Mouse (Mus musculus) midbrain, embryonic 14.5 days (tissue): ENCODE results near the gene Celsr3. TPM values are rescaled to one million over a fixed set of nuclear protein-coding genes. Genes with fewer than 3 reads are reported as not detected.
A peak's percentile ranks its signal among the peaks of the same experiment; 100 is the strongest.

Source experiments
- ATAC-seq: fragments of 200-750 bp; cut with Nextera tagmentation; 2 replicates; pipeline ENCODE4 v1.8.0; 2017; ENCODE audit warnings: moderate number of reproducible peaks, moderate library complexity; ENCODE audit not compliant: low FRiP score, low TSS enrichment
- DNase-seq: peaks from one replicate; pipeline ENCODE4 v3.0.0-alpha.2; 2015
- H3K27ac ChIP-seq: fragments of 300-500 bp; sonication (generic); replicated peaks from 2 replicates; pipeline ENCODE4 v1.5.1; 2014; ENCODE audit warnings: mild to moderate bottlenecking, low read depth, low read length, moderate library complexity
- H3K27me3 ChIP-seq: fragments of 300-500 bp; sonication (generic); 2 replicates; pipeline ENCODE4 v1.6.1; 2014; ENCODE audit warnings: low read length, control low read depth, mixed read lengths; ENCODE audit not compliant: control insufficient read depth, insufficient read depth
- H3K36me3 ChIP-seq: fragments of 300-500 bp; sonication (generic); 2 replicates; pipeline ENCODE4 v1.6.1; 2014; ENCODE audit warnings: low read length, control low read depth; ENCODE audit not compliant: control insufficient read depth, insufficient read depth
- H3K4me1 ChIP-seq: fragments of 300-500 bp; sonication (generic); 2 replicates; pipeline ENCODE4 v1.6.1; 2014; ENCODE audit warnings: mild to moderate bottlenecking, antibody characterized with exemption, low read length, control low read depth; ENCODE audit not compliant: control insufficient read depth, insufficient read depth
- H3K4me2 ChIP-seq: fragments of 300-500 bp; sonication (generic); 2 replicates; pipeline ENCODE4 v1.6.1; 2014; ENCODE audit warnings: mild to moderate bottlenecking, low read length, moderate library complexity
- H3K4me3 ChIP-seq: fragments of 300-500 bp; sonication (generic); replicated peaks from 2 replicates; pipeline ENCODE4 v1.5.1; 2014; ENCODE audit warnings: low read depth, low read length
- H3K9ac ChIP-seq: fragments of 300-500 bp; sonication (generic); replicated peaks from 2 replicates; pipeline ENCODE4 v1.6.1; 2014; ENCODE audit warnings: mild to moderate bottlenecking, low read length, moderate library complexity
- H3K9me3 ChIP-seq: fragments of 300-500 bp; sonication (generic); 2 replicates; pipeline ENCODE4 v1.6.1; 2016; ENCODE audit warnings: low read length, control low read depth, mixed read lengths; ENCODE audit not compliant: control insufficient read depth
- WGBS: fragments of 180-500 bp; shearing (Covaris S2); extraction: QIAGEN DNeasy Blood & Tissue Kit; methylation state at CpG from one replicate; pipeline ENCODE4 v1.1.7; 2014; 5-methylcytosine and 5-hydroxymethylcytosine counted together
- polyA plus RNA-seq: library from polyadenylated mRNA; unstranded; fragments of >200 nt; fragmentation: Nextera tagmentation; extraction: Ambion mirVana; gene quantifications from 2 replicates; pipeline ENCODE4 v1.2.1, GENCODE M21; 2014

The Celsr3 gene
- polyA plus RNA-seq, 1 experiment from 2014 or later: 19.5 TPM

DNA sequence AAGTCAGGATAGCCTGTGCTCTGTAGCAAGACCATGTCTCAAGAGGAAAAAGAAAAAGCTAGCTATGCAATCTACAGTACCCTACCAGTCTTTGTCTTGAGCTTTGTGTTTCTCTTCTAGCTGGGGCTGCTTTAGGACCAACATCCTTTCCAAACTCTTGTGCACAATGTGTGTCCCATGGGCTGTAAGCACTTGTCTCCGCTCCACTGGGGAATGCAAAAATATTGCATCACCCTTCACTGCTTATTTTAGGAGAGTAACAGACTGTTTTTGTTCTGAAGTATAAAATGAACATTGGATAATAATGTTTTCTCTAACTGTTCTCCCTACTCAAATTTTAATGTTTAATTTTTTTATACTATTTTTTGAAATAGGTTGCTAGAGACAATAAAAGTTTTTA lies 39.6 kb upstream of the Celsr3 start:
- Histone ChIP-seq H3K9me3 (no peaks in the 10 kb centered on the region), H3K27me3 (no peaks in the 10 kb centered on the region), H3K4me3 (peak overlapping the region; percentile 71), H3K9ac (peak overlapping the region; percentile 98; the same call in 1 of the 2 replicates), H3K36me3 (peaks cover 6% of the 10 kb centered on the region; the same call in 1 of the 2 replicates), H3K27ac (no peak overlapping the region), H3K4me2 (peak overlapping the region; percentile 96), H3K4me1 (peaks cover 67% of the 10 kb centered on the region)
- no peak for DNase-seq
- WGBS: 93% methylated on average over 1 of the region's 1 CpGs
- ATAC-seq: no peak

DNA sequence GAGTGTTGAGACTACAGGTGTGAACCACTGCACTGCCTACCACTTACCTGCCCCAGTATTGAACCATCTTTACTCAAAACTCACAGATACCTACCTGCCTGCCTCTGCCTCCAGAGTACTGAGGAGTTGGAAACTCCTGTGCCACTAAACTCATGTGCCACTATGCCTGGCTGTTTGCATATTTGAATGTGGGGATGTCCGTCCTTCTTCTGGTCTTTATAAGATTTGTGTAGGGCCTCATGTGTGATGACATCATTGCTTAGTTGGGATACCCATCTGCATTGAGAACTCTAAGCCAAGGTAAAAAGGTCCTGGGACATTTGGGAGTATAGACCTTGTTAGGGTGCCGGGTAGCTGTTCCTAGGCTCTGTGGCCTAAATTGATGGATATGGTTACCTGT lies 39.0 kb upstream of the Celsr3 start:
- Histone ChIP-seq H3K4me1 (peaks cover 70% of the 10 kb centered on the region), H3K4me2 (peak overlapping the region; percentile 96), H3K36me3 (peaks cover 6% of the 10 kb centered on the region; the same call in 1 of the 2 replicates), H3K27ac (no peak overlapping the region), H3K4me3 (0 out of 2 replicates have a peak overlapping the region, but pooled peaks have one; percentile 7), H3K27me3 (no peaks in the 10 kb centered on the region), H3K9ac (0 out of 2 replicates have a peak overlapping the region, but pooled peaks have one; percentile 7), H3K9me3 (no peaks in the 10 kb centered on the region)
- no peak for DNase-seq
- ATAC-seq: no peak
- 94% methylated on average over 2 of the region's 2 CpGs for WGBS

DNA sequence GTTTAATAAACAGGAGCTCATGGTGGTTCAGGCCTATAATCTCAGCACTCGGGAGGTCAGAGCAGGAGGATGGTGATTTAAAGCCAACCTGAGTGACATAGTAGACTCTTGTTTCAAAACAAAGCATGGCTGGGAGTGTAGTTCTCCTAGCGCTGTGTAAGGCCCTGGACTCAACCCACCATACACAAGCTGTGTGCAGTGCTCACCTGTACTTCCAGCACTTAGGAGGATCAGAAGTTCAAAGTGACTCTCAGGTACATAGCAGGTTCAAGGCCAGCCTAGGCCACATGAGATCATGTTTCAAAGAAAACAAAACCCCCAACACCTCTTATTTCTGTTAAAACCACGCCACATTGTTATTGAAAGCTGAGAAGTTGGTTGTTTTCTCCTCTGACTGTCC lies 37.4 kb upstream of the Celsr3 start:
- Histone ChIP-seq H3K4me2 (peak overlapping the region; percentile 19), H3K27me3 (no peaks in the 10 kb centered on the region), H3K9ac (no peak overlapping the region), H3K4me1 (peaks cover 73% of the 10 kb centered on the region), H3K27ac (no peak overlapping the region), H3K36me3 (peaks cover 6% of the 10 kb centered on the region; the same call in 1 of the 2 replicates), H3K4me3 (no peak overlapping the region), H3K9me3 (no peaks in the 10 kb centered on the region)
- DNase-seq (no peak), ATAC-seq (no peak)
- WGBS: 83% methylated on average over 3 of the region's 3 CpGs

DNA sequence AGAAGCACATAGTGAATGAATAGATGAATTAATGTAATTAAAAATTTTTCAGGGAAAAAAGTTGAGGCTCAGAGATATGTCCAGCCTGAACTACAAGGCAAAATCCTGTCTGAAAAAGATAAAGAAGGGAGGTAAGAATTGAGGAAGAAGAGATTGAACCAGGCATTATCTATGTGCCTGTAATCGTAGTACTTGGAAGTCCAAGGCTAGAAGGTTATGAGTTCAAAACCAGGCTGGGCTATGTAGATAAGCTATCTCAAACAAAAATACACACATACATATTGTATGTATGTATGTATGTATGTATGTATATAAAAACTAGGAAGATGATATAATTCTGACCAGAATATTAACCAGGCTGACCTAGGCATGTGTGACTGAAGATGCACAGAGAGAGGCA lies 33.8 kb upstream of the Celsr3 start:
- Histone ChIP-seq H3K9ac (no peak overlapping the region), H3K4me2 (no peak overlapping the region), H3K4me1 (peaks cover 76% of the 10 kb centered on the region), H3K36me3 (peaks cover 22% of the 10 kb centered on the region), H3K27ac (no peak overlapping the region), H3K9me3 (no peaks in the 10 kb centered on the region), H3K4me3 (no peak overlapping the region), H3K27me3 (no peaks in the 10 kb centered on the region)
- 92% methylated on average over 1 of the region's 1 CpGs for WGBS
- no peak for DNase-seq
- no peak for ATAC-seq

DNA sequence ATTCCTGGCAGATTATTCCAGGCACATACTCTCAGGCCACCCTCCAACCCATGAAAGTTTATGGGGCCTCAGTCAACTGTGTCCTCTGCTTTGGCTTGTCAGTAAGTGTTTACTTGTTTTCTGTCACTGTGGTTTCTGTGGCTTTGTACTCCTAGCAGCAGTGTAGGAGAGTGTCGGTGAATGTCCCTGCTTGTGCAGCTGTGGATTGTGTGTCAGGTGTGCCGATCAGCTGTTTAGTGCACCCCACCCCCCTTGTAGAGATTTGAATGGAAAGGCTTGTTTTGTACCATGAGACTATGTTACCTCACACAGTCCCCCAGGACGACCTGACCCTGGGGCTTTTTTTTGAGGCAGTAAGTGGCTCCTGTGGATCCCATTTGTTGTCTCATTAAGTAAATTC lies 33.4 kb upstream of the Celsr3 start:
- Histone ChIP-seq H3K27ac (no peak overlapping the region), H3K4me1 (peaks cover 72% of the 10 kb centered on the region), H3K9me3 (no peaks in the 10 kb centered on the region), H3K4me2 (no peak overlapping the region), H3K27me3 (no peaks in the 10 kb centered on the region), H3K36me3 (peaks cover 26% of the 10 kb centered on the region), H3K9ac (no peak overlapping the region), H3K4me3 (no peak overlapping the region)
- 54% methylated on average over 3 of the region's 3 CpGs for WGBS
- DNase-seq (no peak), ATAC-seq (no peak)

GRCm38 (mm10) chr9:108795281-108795680 lies 30.8 kb upstream of the Celsr3 start:
- H3K27ac ChIP-seq: no peak overlapping the region
- peaks cover 52% of the 10 kb centered on the region for H3K4me1 ChIP-seq
- H3K27me3 ChIP-seq: no peaks in the 10 kb centered on the region
- 72% methylated on average over 2 of the region's 2 CpGs for WGBS
- H3K36me3 ChIP-seq: peaks cover 44% of the 10 kb centered on the region
- no peak for DNase-seq
- ATAC-seq: no peak
- no peaks in the 10 kb centered on the region for H3K9me3 ChIP-seq
- H3K9ac ChIP-seq: no peak overlapping the region
- H3K4me2 ChIP-seq: no peak overlapping the region
- no peak overlapping the region for H3K4me3 ChIP-seq

DNA sequence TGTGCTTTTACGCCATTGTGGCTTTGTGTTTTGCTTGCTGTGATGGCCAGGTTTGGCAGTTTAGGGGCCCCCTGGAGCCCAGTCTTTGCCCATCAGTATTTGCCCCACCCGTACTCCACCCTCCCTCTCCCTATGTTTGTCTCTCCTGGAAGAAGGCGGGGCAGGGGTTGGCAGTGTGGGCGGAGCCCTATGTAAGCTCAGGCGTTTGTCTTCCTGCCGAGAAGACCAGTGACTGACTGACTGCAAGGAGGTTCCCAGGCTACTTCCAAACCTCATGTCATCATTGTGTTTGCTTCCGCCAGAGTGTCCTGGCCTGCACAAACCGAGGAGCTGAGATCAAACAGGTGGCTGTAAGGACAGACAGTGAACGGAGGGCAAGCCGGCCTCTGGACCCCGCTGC lies 30.4 kb upstream of the Celsr3 start:
- no peak overlapping the region for H3K9ac ChIP-seq
- H3K4me3 ChIP-seq: no peak overlapping the region
- DNase-seq: no peak
- H3K27me3 ChIP-seq: no peaks in the 10 kb centered on the region
- peaks cover 47% of the 10 kb centered on the region for H3K36me3 ChIP-seq
- H3K27ac ChIP-seq: 0 out of 2 replicates have a peak overlapping the region, but pooled peaks have one; percentile 13
- ATAC-seq: no peak
- H3K4me2 ChIP-seq: peak overlapping the region; percentile 29
- H3K4me1 ChIP-seq: peaks cover 48% of the 10 kb centered on the region
- WGBS: 33% methylated on average over 11 of the region's 11 CpGs
- H3K9me3 ChIP-seq: no peaks in the 10 kb centered on the region

GRCm38 (mm10) chr9:108796351-108796981 lies 29.7 kb upstream of the Celsr3 start:
- H3K4me1 ChIP-seq: peaks cover 42% of the 10 kb centered on the region
- H3K9me3 ChIP-seq: no peaks in the 10 kb centered on the region
- H3K27me3 ChIP-seq: no peaks in the 10 kb centered on the region
- 66% methylated on average over 4 of the region's 4 CpGs for WGBS
- DNase-seq (no peak), ATAC-seq (no peak)
- no peak overlapping the region for H3K4me3 ChIP-seq
- H3K36me3 ChIP-seq: peaks cover 54% of the 10 kb centered on the region
- 0 out of 2 replicates have a peak overlapping the region, but pooled peaks have one; percentile 13 for H3K27ac ChIP-seq
- H3K4me2 ChIP-seq: peak overlapping the region; percentile 29
- no peak overlapping the region for H3K9ac ChIP-seq

- WGBS: 84% methylated on average over 7 of the region's 7 CpGs
- H3K36me3 ChIP-seq: peaks cover 64% of the 10 kb centered on the region
- no peak for ATAC-seq
Measured at GRCm38 (mm10) chr9:108797477-108797876, 28.6 kb upstream of the Celsr3 start.

More at GRCm38 (mm10) chr9:108797477-108797876, 28.6 kb upstream of the Celsr3 start:
- no peak overlapping the region for H3K27ac ChIP-seq
- no peaks in the 10 kb centered on the region for H3K9me3 ChIP-seq
- peaks cover 32% of the 10 kb centered on the region for H3K4me1 ChIP-seq
- no peak overlapping the region for H3K4me2 ChIP-seq
- DNase-seq: no peak
- H3K9ac ChIP-seq: no peak overlapping the region
- no peaks in the 10 kb centered on the region for H3K27me3 ChIP-seq
- no peak overlapping the region for H3K4me3 ChIP-seq
